Comparison of ENCODE assay signal across 22 mouse cellular contexts in the genomic region with DNA sequence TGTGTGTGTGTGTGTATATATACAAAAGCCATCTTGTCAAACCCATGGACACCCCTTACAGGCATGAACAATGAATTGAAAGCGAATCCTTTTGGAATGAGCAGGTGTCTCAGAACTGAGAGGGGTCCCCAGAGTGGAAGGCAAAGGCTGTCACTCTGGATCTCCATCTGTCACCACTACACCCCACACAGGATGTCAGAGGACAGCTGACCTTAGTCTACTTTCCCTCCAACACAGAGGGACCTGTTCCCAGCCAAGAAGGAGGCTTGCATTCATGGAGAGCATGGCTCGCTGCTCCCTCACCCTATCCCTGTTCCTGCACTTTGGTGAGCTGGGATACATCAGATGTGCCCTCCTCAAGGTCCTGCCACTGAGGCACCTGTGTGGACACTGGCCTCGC. TPM values are rescaled to one million over a fixed set of nuclear protein-coding genes. Genes with fewer than 3 reads are reported as not detected.
DNase-seq lines count a peak whose midpoint lies in the region; ATAC-seq and TF ChIP-seq lines count a peak whose summit lies in the region.
"Had no signal": no experiment of that assay in that cellular context is flagged by ENCODE, and none has a peak within 500 bp of the region (broad histone marks: within the 10 kb centered on the region; RNA-seq: fewer than 3 reads in every experiment).

No protein-coding gene starts in this region.

- no peak overlapping the region for H3K9ac ChIP-seq in midbrain, embryonic 16.5 days (ENCODE audit: low read depth, low read length)
- H3K9ac ChIP-seq in hindbrain, embryonic 13.5 days: no peak overlapping the region
- H3K9ac ChIP-seq: embryonic facial prominence, embryonic 13.5 days; heart, embryonic 15.5 days; liver, embryonic 13.5 days had no signal

- H3K4me3 ChIP-seq in cerebellum, adult 2 months (replicated peaks; ENCODE audit: insufficient read depth, low read depth, low read length): no peak overlapping the region
- H3K4me3 ChIP-seq in midbrain, embryonic 10.5 days: no peak overlapping the region
- no peak overlapping the region for H3K4me3 ChIP-seq in midbrain, embryonic 16.5 days (ENCODE audit: low read depth, low read length)
- H3K4me3 ChIP-seq in hindbrain, embryonic 13.5 days: no peak overlapping the region
- H3K4me3 ChIP-seq in olfactory bulb, adult 2 months (ENCODE audit: insufficient read depth, low read depth, low read length): no peak overlapping the region
- H3K4me3 ChIP-seq: embryonic facial prominence, embryonic 13.5 days; erythroblast, embryonic 14.5 days; heart, embryonic 15.5 days; liver, embryonic 13.5 days had no signal

- WGBS in cerebellum, adult 2 months: 33% methylated on average over 3 of the region's 3 CpGs
- WGBS in midbrain, embryonic 10.5 days: 85% methylated on average over 3 of the region's 3 CpGs
- WGBS in midbrain, embryonic 16.5 days: 75% methylated on average over 3 of the region's 3 CpGs
- 72% methylated on average over 3 of the region's 3 CpGs for WGBS in hindbrain, embryonic 13.5 days
- WGBS in olfactory bulb, adult 2 months: 81% methylated on average over 3 of the region's 3 CpGs

- ATAC-seq in midbrain, embryonic 16.5 days: no peak
- ATAC-seq in hindbrain, embryonic 13.5 days (ENCODE audit: low FRiP score): no peak
- ATAC-seq: activated CD4-positive, CD25-positive, alpha-beta regulatory T cell, adult 4 months had no signal

- no peaks in the 10 kb centered on the region for H3K27me3 ChIP-seq in cerebellum, adult 2 months (ENCODE audit: control insufficient read depth, insufficient read depth, low read length)
- H3K27me3 ChIP-seq in midbrain, embryonic 10.5 days (ENCODE audit: low read depth, poor library complexity, severe bottlenecking): no peaks in the 10 kb centered on the region
- no peaks in the 10 kb centered on the region for H3K27me3 ChIP-seq in midbrain, embryonic 16.5 days (ENCODE audit: control insufficient read depth, insufficient read depth, low read depth, low read length)
- no peaks in the 10 kb centered on the region for H3K27me3 ChIP-seq in hindbrain, embryonic 13.5 days
- H3K27me3 ChIP-seq: embryonic facial prominence, embryonic 13.5 days; liver, embryonic 13.5 days had no signal

- H3K27ac ChIP-seq in cerebellum, adult 2 months (ENCODE audit: insufficient read depth, low read length): peak overlapping the region; percentile 41
- peak overlapping the region; percentile 34 for H3K27ac ChIP-seq in midbrain, embryonic 10.5 days (replicated peaks)
- H3K27ac ChIP-seq in midbrain, embryonic 16.5 days (ENCODE audit: low read length): no peak overlapping the region
- H3K27ac ChIP-seq in hindbrain, embryonic 13.5 days: peak overlapping the region; percentile 35; the same call in 1 of the 2 replicates
- peak overlapping the region; percentile 17; the same call in 1 of the 2 replicates for H3K27ac ChIP-seq in olfactory bulb, adult 2 months (ENCODE audit: insufficient read depth, low read depth, low read length)
- H3K27ac ChIP-seq: embryonic facial prominence, embryonic 13.5 days; heart, embryonic 15.5 days; liver, embryonic 13.5 days had no signal

- no peak for TF ChIP-seq POLR2A in cerebellum, adult 2 months (IDR thresholded peaks at IDR 0.05; ENCODE audit: borderline replicate concordance, insufficient read depth, low read length)
- TF ChIP-seq POLR2A in olfactory bulb, adult 2 months (IDR thresholded peaks at IDR 0.05; ENCODE audit: insufficient read depth, low read depth, low read length): no peak

- H3K4me1 ChIP-seq in cerebellum, adult 2 months (ENCODE audit: control insufficient read depth, insufficient read depth, low read length): peaks cover 66% of the 10 kb centered on the region
- H3K4me1 ChIP-seq in midbrain, embryonic 10.5 days: peaks cover 36% of the 10 kb centered on the region
- H3K4me1 ChIP-seq in midbrain, embryonic 16.5 days (ENCODE audit: control insufficient read depth, insufficient read depth, low read length): peaks cover 7% of the 10 kb centered on the region
- H3K4me1 ChIP-seq in hindbrain, embryonic 13.5 days (replicated peaks): peaks cover 51% of the 10 kb centered on the region
- H3K4me1 ChIP-seq in olfactory bulb, adult 2 months (ENCODE audit: control insufficient read depth, insufficient read depth, low read length): peaks cover 55% of the 10 kb centered on the region
- H3K4me1 ChIP-seq: heart, embryonic 15.5 days; liver, embryonic 13.5 days had no signal

- TF ChIP-seq CTCF in cerebellum, adult 2 months (IDR thresholded peaks at IDR 0.05; ENCODE audit: borderline replicate concordance, insufficient read depth, low read depth, low read length): no peak
- no peak for TF ChIP-seq CTCF in olfactory bulb, adult 2 months (IDR thresholded peaks at IDR 0.05; ENCODE audit: insufficient read depth, low read depth, low read length)

- no peak overlapping the region for H3K4me2 ChIP-seq in midbrain, embryonic 16.5 days (ENCODE audit: low read length)
- no peak overlapping the region for H3K4me2 ChIP-seq in hindbrain, embryonic 13.5 days
- H3K4me2 ChIP-seq: embryonic facial prominence, embryonic 13.5 days; heart, embryonic 15.5 days; liver, embryonic 13.5 days had no signal

- H3K36me3 ChIP-seq in midbrain, embryonic 10.5 days: no peaks in the 10 kb centered on the region
- 0 out of 2 replicates have a peak, but pooled peaks cover 2% of the 10 kb centered on the region for H3K36me3 ChIP-seq in midbrain, embryonic 16.5 days (ENCODE audit: control insufficient read depth, insufficient read depth, low read length)
- H3K36me3 ChIP-seq in hindbrain, embryonic 13.5 days: peaks cover 3% of the 10 kb centered on the region
- H3K36me3 ChIP-seq: embryonic facial prominence, embryonic 13.5 days; heart, embryonic 15.5 days; liver, embryonic 13.5 days had no signal

- DNase-seq in cerebellum, adult 2 months: no peak
- DNase-seq in cerebellum, postnatal 14 days: no peak
- DNase-seq in midbrain, embryonic 10.5 days (ENCODE audit: low spot score): no peak
- no peak for DNase-seq in urinary bladder, postnatal 14 days (ENCODE audit: low spot score)
- DNase-seq: adrenal gland, adult 8-10 months; cerebellum, adult 11-12 months; embryo, embryonic 11 days; gastrocnemius, postnatal 36 days; heart, postnatal 4 days; kidney, adult 9 months; kidney, postnatal 25 days; liver, embryonic 13.5 days; lung, adult 2 months; lung, postnatal 14 days; thymus, postnatal 25 days had no signal

- H3K9me3 ChIP-seq in midbrain, embryonic 10.5 days (replicated peaks): no peaks in the 10 kb centered on the region
- no peaks in the 10 kb centered on the region for H3K9me3 ChIP-seq in midbrain, embryonic 16.5 days (replicated peaks; ENCODE audit: control insufficient read depth, low read length, poor library complexity, severe bottlenecking)
- H3K9me3 ChIP-seq in hindbrain, embryonic 13.5 days: no peaks in the 10 kb centered on the region
- H3K9me3 ChIP-seq: embryonic facial prominence, embryonic 13.5 days; heart, embryonic 15.5 days; liver, embryonic 13.5 days had no signal

RNA-seq across cellular contexts. Expression of a gene that starts 48.0 kb away (rescaled TPM):
- polyA plus RNA-seq in cerebellum, adult 2 months (2012; rRNA removed): 163 and 201 TPM in 2 replicates
- 7.6 and 8.3 TPM in 2 replicates for polyA plus RNA-seq in midbrain, embryonic 10.5 days (2016; fragmentation: Nextera tagmentation; extraction: Ambion mirVana)
- 49.1 and 54.9 TPM in 2 replicates for polyA plus RNA-seq in midbrain, embryonic 16.5 days (2015; fragmentation: Nextera tagmentation; extraction: Ambion mirVana)
- 54.3 and 55.2 TPM in 2 replicates for polyA plus RNA-seq in hindbrain, embryonic 13.5 days (2015; fragmentation: Nextera tagmentation; extraction: Ambion mirVana)
- polyA plus RNA-seq in olfactory bulb, adult 2 months (2012; ENCODE audit: insufficient read depth, insufficient read length, low replicate concordance, missing spikeins): 164 TPM in 1 of 2 replicates, not detected in the other
